Mouse (Mus musculus): ENCODE measurements around the gene Lactbl1.

Gene Lactbl1

GRCm38 (mm10) chr4:136637563-136638229, 15.3 kb downstream of the Lactbl1 start:
- DNase-seq, result peak; percentile 86

- peak; percentile 19 for DNase-seq
Observed at GRCm38 (mm10) chr4:136638230-136638750, 15.9 kb downstream of the Lactbl1 start.

- DNase-seq, result peak; percentile 94
Observed at GRCm38 (mm10) chr4:136638890-136639289, 16.5 kb downstream of the Lactbl1 start.

- DNase-seq, result peak; percentile 82
Observed at GRCm38 (mm10) chr4:136648922-136649479, 26.6 kb downstream of the Lactbl1 start.

GRCm38 (mm10) chr4:136649480-136650196, 27.2 kb downstream of the Lactbl1 start:
- peak; percentile 25 for DNase-seq

GRCm38 (mm10) chr4:136650261-136650660, 27.8 kb downstream of the Lactbl1 start:
- DNase-seq, result no peak

GRCm38 (mm10) chr4:136651357-136651811, 29.0 kb downstream of the Lactbl1 start:
- peak; percentile 80 for DNase-seq

- peak; percentile 85 for DNase-seq
Observed at GRCm38 (mm10) chr4:136651882-136652527, 29.6 kb downstream of the Lactbl1 start.

GRCm38 (mm10) chr4:136652528-136652910, 30.1 kb downstream of the Lactbl1 start:
- peak; percentile 77 for DNase-seq

GRCm38 (mm10) chr4:136653019-136653418, 30.6 kb downstream of the Lactbl1 start:
- no peak for DNase-seq

GRCm38 (mm10) chr4:136653692-136654234, 31.3 kb downstream of the Lactbl1 start:
- DNase-seq, result no peak

- no peak for DNase-seq
Observed at GRCm38 (mm10) chr4:136657914-136658313, 35.5 kb downstream of the Lactbl1 start.

GRCm38 (mm10) chr4:136665068-136665467, 42.6 kb downstream of the Lactbl1 start:
- DNase-seq, result no peak

- DNase-seq, result peak; percentile 41
Observed at GRCm38 (mm10) chr4:136666002-136666401, 43.6 kb downstream of the Lactbl1 start.

GRCm38 (mm10) chr4:136667757-136668156, 45.3 kb downstream of the Lactbl1 start:
- DNase-seq, result no peak

GRCm38 (mm10) chr4:136672335-136673090, 50.1 kb downstream of the Lactbl1 start:
- DNase-seq, result no peak

- no peak for DNase-seq
Observed at GRCm38 (mm10) chr4:136675439-136675838, 53.0 kb downstream of the Lactbl1 start.

- DNase-seq, result peak; percentile 90
Observed at GRCm38 (mm10) chr4:136678480-136678879, 56.1 kb downstream of the Lactbl1 start.

GRCm38 (mm10) chr4:136679221-136679620, 56.8 kb downstream of the Lactbl1 start:
- no peak for DNase-seq

- peak; percentile 49 for DNase-seq
Observed at GRCm38 (mm10) chr4:136680641-136681040, 58.2 kb downstream of the Lactbl1 start.

GRCm38 (mm10) chr4:136684485-136684884, 62.1 kb downstream of the Lactbl1 start:
- no peak for DNase-seq

GRCm38 (mm10) chr4:136685431-136685869, 63.0 kb downstream of the Lactbl1 start:
- DNase-seq, result no peak

All from retina, postnatal 1 day (tissue).